Mouse (Mus musculus) bone marrow, adult 2 months (tissue): ENCODE data around the gene Mrpl10.

ENCODE experiments used
- CTCF ChIP-seq: fragments of 200-500 bp; IDR thresholded peaks from 2 replicates; pipeline ENCODE4 v1.5.1; 2011; ENCODE audit warnings: low read length, control low read depth; ENCODE audit not compliant: control insufficient read depth, insufficient read depth
- POLR2A ChIP-seq: fragments of 200-500 bp; IDR thresholded peaks from 2 replicates; pipeline ENCODE4 v1.6.1; 2011; ENCODE audit warnings: low read depth, mild to moderate bottlenecking, control low read depth, low read length, borderline replicate concordance; ENCODE audit not compliant: control insufficient read depth

- TF ChIP-seq CTCF (no peak), POLR2A (no peak)
Measured at GRCm38 (mm10) chr11:97080291-97080690, 38.9 kb downstream of the Mrpl10 start.
